Mouse (Mus musculus) limb, embryonic 14.5 days (tissue): ENCODE results near the gene Bcap31. TPM values are rescaled to one million over a fixed set of nuclear protein-coding genes. Genes with fewer than 3 reads are reported as not detected.
A peak's percentile ranks its signal among the peaks of the same experiment; 100 is the strongest.

Experiments used
- ATAC-seq: fragments of 200-750 bp; cut with Nextera tagmentation; 2 replicates; pipeline ENCODE4 v1.8.0; 2017; ENCODE audit warnings: low read depth, moderate number of reproducible peaks, moderate TSS enrichment; ENCODE audit not compliant: low FRiP score
- DNase-seq: peaks from one replicate; pipeline ENCODE4 v3.0.0-alpha.2; 2015; ENCODE audit warnings: low spot score
- H3K27ac ChIP-seq: fragments of 300-500 bp; sonication (generic); replicated peaks from 2 replicates; pipeline ENCODE4 v1.5.1; 2014; ENCODE audit warnings: low read depth, mild to moderate bottlenecking, low read length, moderate library complexity, mixed read lengths
- H3K27me3 ChIP-seq: fragments of 300-500 bp; sonication (generic); 2 replicates; pipeline ENCODE4 v1.6.1; 2014; ENCODE audit warnings: low read length, mixed read lengths; ENCODE audit not compliant: control insufficient read depth, insufficient read depth
- H3K36me3 ChIP-seq: fragments of 300-500 bp; sonication (generic); 2 replicates; pipeline ENCODE4 v1.6.1; 2014; ENCODE audit warnings: mild to moderate bottlenecking, low read length, moderate library complexity, mixed read lengths; ENCODE audit not compliant: control insufficient read depth, insufficient read depth
- H3K4me1 ChIP-seq: fragments of 300-500 bp; sonication (generic); 2 replicates; pipeline ENCODE4 v1.6.1; 2014; ENCODE audit warnings: antibody characterized with exemption, low read length, mixed read lengths; ENCODE audit not compliant: control insufficient read depth, insufficient read depth
- H3K4me2 ChIP-seq: fragments of 300-500 bp; sonication (generic); replicated peaks from 2 replicates; pipeline ENCODE4 v1.6.1; 2014; ENCODE audit warnings: low read depth, mild to moderate bottlenecking, low read length, moderate library complexity; ENCODE audit not compliant: severe bottlenecking
- H3K4me3 ChIP-seq: fragments of 300-500 bp; sonication (generic); replicated peaks from 2 replicates; pipeline ENCODE4 v1.5.1; 2014; ENCODE audit warnings: low read length
- H3K9ac ChIP-seq: fragments of 300-500 bp; sonication (generic); 2 replicates; pipeline ENCODE4 v1.6.1; 2014; ENCODE audit warnings: mild to moderate bottlenecking, low read depth, low read length, moderate library complexity; ENCODE audit not compliant: severe bottlenecking
- H3K9me3 ChIP-seq: fragments of 300-500 bp; sonication (generic); 2 replicates; pipeline ENCODE4 v1.6.1; 2016; ENCODE audit warnings: low read length; ENCODE audit not compliant: control insufficient read depth
- POLR2A ChIP-seq: fragments of 200-500 bp; IDR thresholded peaks from 2 replicates; pipeline ENCODE4 v1.8.0; 2012; ENCODE audit warnings: inconsistent platforms, mild to moderate bottlenecking, moderate library complexity, borderline replicate concordance; ENCODE audit not compliant: insufficient read depth, insufficient read length; ENCODE audit errors: extremely low read depth
- WGBS: fragments of 180-500 bp; shearing (Covaris S2); extraction: QIAGEN DNeasy Blood & Tissue Kit; methylation state at CpG from one replicate; pipeline ENCODE4 v1.1.7; 2014; 5-methylcytosine and 5-hydroxymethylcytosine counted together
- polyA plus RNA-seq, 2 experiments: library from polyadenylated mRNA; depleted of rRNA in 1 of 2; stranded (reverse) in 1 of 2; unstranded in 1 of 2; fragments of >200 nt; fragmentation: Nextera tagmentation in 1 of 2; extraction: Ambion mirVana in 1 of 2; gene quantifications; 2 replicates each; pipeline versions ENCODE4 v1.2.1 to v1.2.3; 2012 to 2014

Gene Bcap31
- polyA plus RNA-seq (2012; rRNA removed) (82.5 and 97.4 TPM in 2 replicates), polyA plus RNA-seq (2014; fragmentation: Nextera tagmentation; extraction: Ambion mirVana) (235 and 239 TPM in 2 replicates)

DNA sequence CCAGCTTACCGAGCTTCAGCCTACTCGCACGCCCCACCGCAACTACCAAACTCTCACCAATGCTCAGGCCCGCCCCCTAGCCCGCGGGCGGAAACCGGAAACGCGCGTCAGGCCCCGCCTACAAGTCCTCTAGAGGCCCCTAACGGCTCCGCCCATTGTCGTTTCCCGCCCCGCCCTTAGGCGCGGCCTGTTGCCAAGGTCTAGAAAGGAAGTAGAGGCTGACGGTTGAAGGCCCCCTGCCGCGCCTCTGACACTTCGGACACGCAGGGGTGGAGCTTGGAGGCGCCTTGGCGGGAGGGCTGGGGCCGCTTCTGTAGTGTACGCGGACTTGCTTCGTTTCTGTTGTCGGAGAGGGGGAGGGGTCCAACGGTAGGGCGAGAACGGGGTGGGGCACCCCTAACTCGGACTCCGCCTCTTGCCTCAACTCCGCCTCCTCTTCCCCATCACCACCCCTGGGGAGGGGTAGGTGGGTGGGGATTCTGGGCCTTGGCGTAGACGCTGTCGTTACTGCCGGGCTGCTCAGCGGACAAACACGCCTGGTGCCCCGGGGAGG, at the start of gene Bcap31, which contains the start of gene Abcd1:
TSS of gene Bcap31 (minus strand) at position 67 of the 553 bp plus-strand sequence.
TSS of gene Abcd1 (plus strand) at position 489 of the 553 bp plus-strand sequence.
- TF ChIP-seq POLR2A = 0 out of 2 replicates have a peak, but pooled peaks have one; percentile 30
- Histone ChIP-seq H3K36me3 (peaks cover 6% of the 10 kb centered on the region), H3K4me1 (peaks cover 20% of the 10 kb centered on the region), H3K27me3 (no peaks in the 10 kb centered on the region), H3K9ac (peak within 1 kb of the TSS; percentile 61), H3K4me3 (peak within 1 kb of the TSS; percentile 51), H3K27ac (peak within 1 kb of the TSS; percentile 78), H3K9me3 (no peaks in the 10 kb centered on the region), H3K4me2 (peak within 1 kb of the TSS; percentile 60)
- DNase-seq (peak; percentile 93), ATAC-seq (peak; percentile 93)
- WGBS = 23% methylated on average over 32 of the region's 45 CpGs

DNA sequence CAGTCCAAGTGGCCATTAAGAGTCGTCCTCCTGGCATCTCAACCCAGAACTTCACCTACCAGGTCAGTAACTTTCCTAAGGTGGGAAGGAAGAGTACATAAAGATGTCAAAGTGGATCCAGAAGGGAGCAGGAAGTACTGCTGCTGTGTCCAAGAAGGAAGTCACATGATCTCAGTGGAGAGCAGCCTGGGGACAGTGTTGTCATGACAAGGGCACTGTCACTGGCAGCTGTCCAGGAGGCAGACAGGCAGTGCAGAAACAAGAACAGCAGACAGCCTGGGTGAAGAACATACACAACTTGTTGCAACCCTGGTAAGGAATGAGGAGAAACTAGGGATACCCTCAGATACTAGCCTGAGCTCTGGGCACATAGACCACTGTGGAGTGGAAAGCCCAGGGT, 49.3 kb upstream of the Bcap31 start:
- H3K4me1 ChIP-seq = no peaks in the 10 kb centered on the region
- no peak overlapping the region for H3K27ac ChIP-seq
- no peak overlapping the region for H3K9ac ChIP-seq
- 43% methylated on average over 1 of the region's 1 CpGs for WGBS
- ATAC-seq (no peak), DNase-seq (no peak)
- H3K27me3 ChIP-seq = no peaks in the 10 kb centered on the region
- no peaks in the 10 kb centered on the region for H3K9me3 ChIP-seq
- TF ChIP-seq POLR2A = no peak
- no peak overlapping the region for H3K4me2 ChIP-seq
- H3K36me3 ChIP-seq = no peaks in the 10 kb centered on the region
- H3K4me3 ChIP-seq = no peak overlapping the region

DNA sequence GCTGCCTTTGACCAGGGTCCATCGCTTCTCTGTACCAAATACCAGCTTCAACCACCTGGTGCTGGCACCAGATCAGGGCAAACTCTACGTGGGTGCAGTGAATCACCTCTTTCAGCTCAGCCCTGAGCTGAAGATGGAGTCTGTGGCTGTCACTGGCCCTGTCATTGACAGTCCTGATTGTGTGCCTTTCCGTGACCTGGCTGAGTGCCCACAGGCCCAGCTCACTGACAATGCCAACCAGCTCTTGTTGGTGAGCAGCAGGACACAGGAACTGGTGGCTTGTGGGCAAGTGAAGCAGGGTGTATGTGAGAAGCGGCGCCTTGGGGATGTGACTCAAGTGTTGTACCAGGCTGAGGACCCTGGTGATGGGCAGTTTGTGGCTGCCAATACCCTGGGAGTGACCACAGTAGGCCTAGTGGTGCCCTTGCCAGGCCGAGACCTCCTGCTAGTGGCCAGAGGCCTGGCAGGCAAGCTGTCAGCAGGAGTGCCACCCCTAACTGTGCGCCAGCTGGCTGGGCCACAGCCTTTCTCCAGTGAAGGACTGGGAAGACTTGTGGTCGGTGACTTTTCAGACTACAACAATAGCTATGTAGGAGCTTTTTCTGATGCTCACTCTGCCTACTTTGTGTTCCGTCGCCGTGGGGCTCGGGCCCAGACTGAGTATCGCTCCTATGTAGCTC, 42.8 kb upstream of the Bcap31 start:
- Histone ChIP-seq H3K4me3 (no peak overlapping the region), H3K36me3 (no peaks in the 10 kb centered on the region), H3K9ac (no peak overlapping the region), H3K27ac (no peak overlapping the region), H3K9me3 (no peaks in the 10 kb centered on the region), H3K4me1 (no peaks in the 10 kb centered on the region), H3K4me2 (no peak overlapping the region), H3K27me3 (no peaks in the 10 kb centered on the region)
- ATAC-seq (no peak), DNase-seq (no peak)
- WGBS = 86% methylated on average over 13 of the region's 13 CpGs
- no peak for TF ChIP-seq POLR2A

DNA sequence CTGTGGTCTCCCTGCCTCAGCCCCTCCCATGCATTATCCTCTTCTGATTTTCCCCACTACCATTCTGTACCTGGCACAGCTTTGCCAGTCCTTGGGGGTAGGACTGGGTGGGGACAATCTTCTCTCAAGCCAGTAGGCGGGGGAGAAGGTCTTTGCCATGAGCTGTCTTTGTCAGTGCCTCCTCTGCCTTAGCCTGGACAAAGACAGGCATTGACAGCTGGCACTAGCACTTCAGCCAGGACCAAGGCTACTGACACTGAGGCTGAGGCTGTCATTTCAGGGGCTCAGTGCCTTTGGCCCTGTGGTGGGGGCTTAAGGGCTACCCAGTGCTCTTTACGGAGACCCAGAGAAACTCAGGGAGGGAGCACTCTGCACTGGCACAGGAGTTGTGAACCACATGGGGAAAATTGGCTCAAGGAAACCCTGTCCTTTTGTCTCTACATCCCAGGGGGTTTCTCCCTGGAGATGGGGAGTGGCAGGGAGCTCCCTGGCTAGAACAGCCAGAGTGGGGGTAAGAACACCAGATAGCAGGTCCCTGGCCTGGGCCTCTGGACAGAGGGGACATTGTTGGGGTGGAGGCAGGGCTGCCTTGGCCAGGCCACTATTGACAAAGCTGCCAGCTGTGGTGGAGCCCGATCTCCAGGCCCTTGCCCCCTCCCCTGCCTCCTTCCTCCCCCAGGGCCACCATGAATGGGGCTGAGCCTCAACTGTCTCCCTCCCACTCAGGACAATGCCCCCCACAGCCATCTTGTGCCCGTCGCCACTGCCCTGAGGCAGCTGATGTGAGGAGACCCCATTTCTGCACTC, 40.6 kb upstream of the Bcap31 start, which contains the start of gene Plxnb3:
TSS of gene Plxnb3 (plus strand) at position 757 of the 807 bp plus-strand sequence.
- Histone ChIP-seq H3K27me3 (no peaks in the 10 kb centered on the region), H3K4me1 (no peaks in the 10 kb centered on the region), H3K27ac (no peak within 1 kb of the TSS), H3K4me3 (no peak within 1 kb of the TSS), H3K9me3 (no peaks in the 10 kb centered on the region), H3K4me2 (no peak within 1 kb of the TSS), H3K36me3 (no peaks in the 10 kb centered on the region), H3K9ac (no peak within 1 kb of the TSS)
- DNase-seq (no peak), ATAC-seq (no peak)
- no peak for TF ChIP-seq POLR2A
- 79% methylated on average over 5 of the region's 5 CpGs for whole genome bisulfite sequencing

DNA sequence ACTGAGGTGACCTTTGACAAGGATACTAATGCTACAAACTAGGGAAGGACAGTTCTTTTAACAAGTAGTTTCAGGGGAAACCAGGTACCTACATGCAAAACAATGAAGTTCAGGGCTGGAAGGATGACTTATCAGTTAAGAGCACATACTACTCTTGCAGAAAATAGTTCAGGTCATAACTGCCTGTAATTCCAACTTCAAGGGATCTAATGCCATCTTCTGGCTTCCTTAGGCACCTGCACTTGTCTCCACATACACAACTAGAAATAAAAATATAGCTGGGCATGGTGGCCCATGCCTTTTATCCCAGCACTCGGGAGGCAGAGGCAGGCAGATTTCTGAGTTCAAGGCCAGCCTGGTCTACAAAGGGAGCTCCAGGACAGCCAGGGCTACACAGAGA, 33.0 kb upstream of the Bcap31 start:
- Histone ChIP-seq H3K9ac (no peak overlapping the region), H3K36me3 (no peaks in the 10 kb centered on the region), H3K9me3 (no peaks in the 10 kb centered on the region), H3K4me2 (no peak overlapping the region), H3K4me3 (no peak overlapping the region), H3K27me3 (no peaks in the 10 kb centered on the region), H3K4me1 (no peaks in the 10 kb centered on the region), H3K27ac (no peak overlapping the region)
- TF ChIP-seq POLR2A = no peak
- 90% methylated on average over 1 of the region's 1 CpGs for WGBS
- no peak for DNase-seq
- ATAC-seq = no peak
